Mouse (Mus musculus): Measurements from ENCODE around the gene Catsper3. TPM values are rescaled to one million over a fixed set of nuclear protein-coding genes. Genes with fewer than 3 reads are reported as not detected.

The Catsper3 gene
- polyA plus RNA-seq, 1 experiment from 2014 or later, result not detected

DNA sequence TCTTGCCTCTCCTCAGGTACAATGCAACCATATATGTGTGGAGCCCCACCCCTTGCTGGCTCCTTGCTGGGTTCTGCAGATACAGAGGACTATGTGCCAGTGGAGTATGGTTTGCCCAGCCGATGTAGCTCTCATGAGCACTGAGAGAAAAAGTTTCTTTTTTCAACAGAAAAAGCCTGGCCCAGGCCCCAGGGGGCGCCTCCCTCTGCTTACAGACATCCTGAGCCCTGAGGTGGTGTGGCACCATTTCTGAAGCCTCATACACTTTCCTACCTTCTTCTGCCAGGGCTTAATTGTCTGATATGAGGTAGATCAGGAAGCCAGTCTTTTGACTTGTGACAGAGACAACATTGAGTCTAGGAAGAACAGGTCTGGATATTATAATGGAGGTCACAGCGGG is 67.8 kb downstream of the Catsper3 start:
- H3K4me1 ChIP-seq (ENCODE audit: control insufficient read depth, insufficient read depth, low read length), result peaks cover 11% of the 10 kb centered on the region
- WGBS, result 76% methylated on average over 3 of the region's 3 CpGs
- no peaks in the 10 kb centered on the region for H3K9me3 ChIP-seq (ENCODE audit: control insufficient read depth, low read length)
- no peak for DNase-seq (ENCODE audit: low spot score)
- H3K4me3 ChIP-seq (ENCODE audit: low read depth, low read length), result no peak overlapping the region
- H3K9ac ChIP-seq (ENCODE audit: low read depth, low read length), result no peak overlapping the region
- H3K27me3 ChIP-seq (replicated peaks; ENCODE audit: control insufficient read depth, insufficient read depth, low read length), result peaks cover 19% of the 10 kb centered on the region; the same call in 1 of the 2 replicates
- no peak overlapping the region for H3K27ac ChIP-seq (replicated peaks; ENCODE audit: low read depth, low read length)
- no peak overlapping the region for H3K4me2 ChIP-seq (ENCODE audit: low read depth, low read length)
- no peak for ATAC-seq (ENCODE audit: low read depth)
- H3K36me3 ChIP-seq (ENCODE audit: control insufficient read depth, insufficient read depth, low read length), result no peaks in the 10 kb centered on the region

DNA sequence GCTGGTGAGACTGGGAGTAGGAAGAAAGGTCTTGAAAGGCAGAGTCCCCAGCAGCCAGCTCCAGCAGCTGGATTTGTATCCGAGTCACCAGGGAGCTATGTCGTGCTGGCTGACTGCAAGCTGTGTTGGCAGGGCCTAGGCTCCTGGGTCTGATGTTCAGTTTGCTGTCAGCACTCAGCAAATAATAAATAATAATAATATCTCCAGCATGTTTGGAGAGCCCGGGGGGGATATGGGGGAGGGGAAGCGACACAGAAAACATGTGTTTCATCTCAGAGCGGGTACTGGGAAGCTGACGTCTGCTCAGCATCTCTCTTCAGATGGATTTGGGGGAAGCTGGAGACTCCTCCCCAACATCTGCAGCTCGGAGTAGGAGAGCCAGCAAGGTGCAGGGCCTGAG is 71.4 kb downstream of the Catsper3 start:
- 17% methylated on average over 7 of the region's 7 CpGs for WGBS
- ATAC-seq (ENCODE audit: low read depth) (peak; percentile 42; the same call in 1 of the 2 replicates), DNase-seq (ENCODE audit: low spot score) (peak; percentile 76)
- no peak overlapping the region for H3K4me3 ChIP-seq (ENCODE audit: low read depth, low read length)
- H3K9me3 ChIP-seq (ENCODE audit: control insufficient read depth, low read length), result no peaks in the 10 kb centered on the region
- H3K27ac ChIP-seq (replicated peaks; ENCODE audit: low read depth, low read length), result no peak overlapping the region
- no peak overlapping the region for H3K9ac ChIP-seq (ENCODE audit: low read depth, low read length)
- H3K4me2 ChIP-seq (ENCODE audit: low read depth, low read length), result no peak overlapping the region
- no peaks in the 10 kb centered on the region for H3K36me3 ChIP-seq (ENCODE audit: control insufficient read depth, insufficient read depth, low read length)
- H3K4me1 ChIP-seq (ENCODE audit: control insufficient read depth, insufficient read depth, low read length), result peaks cover 4% of the 10 kb centered on the region; the same call in 1 of the 2 replicates
- peaks cover 18% of the 10 kb centered on the region for H3K27me3 ChIP-seq (replicated peaks; ENCODE audit: control insufficient read depth, insufficient read depth, low read length)

DNA sequence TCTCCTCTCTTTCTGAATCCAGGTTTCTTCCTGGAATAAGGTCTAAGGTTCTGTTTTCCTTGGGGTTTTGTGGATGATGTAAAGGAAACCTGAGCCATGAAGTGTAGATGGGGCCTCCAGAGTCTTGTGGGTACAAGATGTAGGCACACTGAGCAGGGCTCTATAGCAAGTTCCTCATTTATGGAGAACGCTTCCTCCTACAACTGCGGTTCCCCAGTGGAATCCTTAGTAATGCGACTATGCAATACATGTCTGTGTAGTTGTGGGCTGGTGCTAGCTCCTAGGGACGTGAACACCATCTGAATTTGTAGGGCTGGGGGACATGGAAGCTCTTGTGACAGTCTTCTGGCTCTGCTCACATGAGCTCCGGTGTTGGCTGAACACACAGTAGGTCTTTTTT is 74.1 kb downstream of the Catsper3 start:
- WGBS, result 91% methylated on average over 5 of the region's 5 CpGs
- Histone ChIP-seq H3K9me3 (ENCODE audit: control insufficient read depth, low read length) (no peaks in the 10 kb centered on the region), H3K4me3 (ENCODE audit: low read depth, low read length) (no peak overlapping the region), H3K9ac (ENCODE audit: low read depth, low read length) (no peak overlapping the region), H3K36me3 (ENCODE audit: control insufficient read depth, insufficient read depth, low read length) (no peaks in the 10 kb centered on the region), H3K27ac (replicated peaks; ENCODE audit: low read depth, low read length) (no peak overlapping the region), H3K4me1 (ENCODE audit: control insufficient read depth, insufficient read depth, low read length) (peaks cover 4% of the 10 kb centered on the region; the same call in 1 of the 2 replicates), H3K4me2 (ENCODE audit: low read depth, low read length) (no peak overlapping the region), H3K27me3 (replicated peaks; ENCODE audit: control insufficient read depth, insufficient read depth, low read length) (peaks cover 11% of the 10 kb centered on the region)
- no peak for ATAC-seq (ENCODE audit: low read depth)
- DNase-seq (ENCODE audit: low spot score), result no peak

Other genes starting within 250 kb of the Catsper3 start
- 56.6 and 69.5 TPM in 2 replicates for gene Ddx41, start 247.9 kb upstream of the Catsper3 start, polyA plus RNA-seq (2014; fragmentation: Nextera tagmentation; extraction: Ambion mirVana)
- 30.5 and 32.1 TPM in 2 replicates for gene Fam193b, start 213.4 kb upstream of the Catsper3 start, polyA plus RNA-seq (2014; fragmentation: Nextera tagmentation; extraction: Ambion mirVana)
- gene Tmed9, start 210.8 kb upstream of the Catsper3 start, polyA plus RNA-seq (2014; fragmentation: Nextera tagmentation; extraction: Ambion mirVana), result 66.2 and 85.4 TPM in 2 replicates
- 9.3 and 10.3 TPM in 2 replicates for gene B4galt7, start 184.7 kb upstream of the Catsper3 start, polyA plus RNA-seq (2014; fragmentation: Nextera tagmentation; extraction: Ambion mirVana)
- gene Caml, start 161.6 kb upstream of the Catsper3 start, polyA plus RNA-seq (2014; fragmentation: Nextera tagmentation; extraction: Ambion mirVana), result 57.7 and 59.8 TPM in 2 replicates
- 32.0 and 38.7 TPM in 2 replicates for gene Ddx46, start 149.5 kb upstream of the Catsper3 start, polyA plus RNA-seq (2014; fragmentation: Nextera tagmentation; extraction: Ambion mirVana)
- gene B230219D22Rik, start 91.4 kb upstream of the Catsper3 start, polyA plus RNA-seq (2014; fragmentation: Nextera tagmentation; extraction: Ambion mirVana), result 57.5 and 60.8 TPM in 2 replicates
- 98.9 and 99.8 TPM in 2 replicates for gene Txndc15, start 69.9 kb upstream of the Catsper3 start, polyA plus RNA-seq (2014; fragmentation: Nextera tagmentation; extraction: Ambion mirVana)
- gene Pcbd2, start 57.2 kb upstream of the Catsper3 start, polyA plus RNA-seq (2014; fragmentation: Nextera tagmentation; extraction: Ambion mirVana), result 45.2 and 49.2 TPM in 2 replicates
- gene Pitx1, start 51.6 kb downstream of the Catsper3 start, polyA plus RNA-seq (2014; fragmentation: Nextera tagmentation; extraction: Ambion mirVana), result 39.7 and 44.9 TPM in 2 replicates

Data from embryonic facial prominence, embryonic 14.5 days (tissue).